Mouse (Mus musculus) cerebellum, adult 2 months (tissue): ENCODE measurements around the gene Ppp6r2. TPM values are rescaled to one million over a fixed set of nuclear protein-coding genes. Genes with fewer than 3 reads are reported as not detected.

Experiments
- DNase-seq, 2 experiments: peaks; one replicate each; pipeline ENCODE4 v3.0.0; 2021
- H3K27ac ChIP-seq: fragments of 200-500 bp; 2 replicates; pipeline ENCODE4 v1.5.1; 2012; ENCODE audit warnings: low read length, control low read depth, inconsistent platforms; ENCODE audit not compliant: insufficient read depth
- H3K27me3 ChIP-seq: fragments of 200-500 bp; 2 replicates; pipeline ENCODE4 v1.6.1; 2012; ENCODE audit warnings: inconsistent platforms, mild to moderate bottlenecking, low read length, moderate library complexity; ENCODE audit not compliant: control insufficient read depth, insufficient read depth
- H3K4me1 ChIP-seq: fragments of 200-500 bp; 2 replicates; pipeline ENCODE4 v1.6.1; 2011; ENCODE audit warnings: low read length; ENCODE audit not compliant: control insufficient read depth, insufficient read depth
- H3K4me3 ChIP-seq: fragments of 200-500 bp; replicated peaks from 2 replicates; pipeline ENCODE3; 2011; ENCODE audit warnings: mild to moderate bottlenecking, low read depth, low read length, control low read depth; ENCODE audit not compliant: insufficient read depth
- CTCF ChIP-seq: fragments of 200-500 bp; IDR thresholded peaks from 2 replicates; pipeline ENCODE4 v1.5.1; 2011; ENCODE audit warnings: low read depth, mild to moderate bottlenecking, control low read depth, low read length, moderate library complexity, borderline replicate concordance; ENCODE audit not compliant: insufficient read depth
- POLR2A ChIP-seq: fragments of 200-500 bp; IDR thresholded peaks from 2 replicates; pipeline ENCODE4 v1.6.1; 2011; ENCODE audit warnings: low read length, control low read depth, borderline replicate concordance; ENCODE audit not compliant: insufficient read depth
- WGBS: fragments of 180-500 bp; shearing (Covaris S2); methylation state at CpG from one replicate; pipeline ENCODE4 v1.1.7; 2018; 5-methylcytosine and 5-hydroxymethylcytosine counted together
- polyA plus RNA-seq: library from polyadenylated mRNA; depleted of rRNA; stranded (reverse); fragments of >200 nt; gene quantifications from 2 replicates; pipeline ENCODE4 v1.2.3, GENCODE M21; 2012

Gene Ppp6r2
- polyA plus RNA-seq, 1 experiment, result 240 TPM

GRCm38 (mm10) chr15:89234052-89234451 is 22.7 kb downstream of the Ppp6r2 start:
- Histone ChIP-seq H3K27ac (peak overlapping the region; percentile 78; the same call in 1 of the 2 replicates), H3K4me3 (no peak overlapping the region), H3K27me3 (no peaks in the 10 kb centered on the region), H3K4me1 (peaks cover 10% of the 10 kb centered on the region; the same call in 1 of the 2 replicates)
- peak in 1 of 2 experiments; percentile 30 for DNase-seq
- WGBS, result 18% methylated on average over 4 of the region's 4 CpGs
- TF ChIP-seq POLR2A, result no peak
- TF ChIP-seq CTCF, result no peak

GRCm38 (mm10) chr15:89239751-89240392 is 28.5 kb downstream of the Ppp6r2 start:
- no peak overlapping the region for H3K4me3 ChIP-seq
- H3K4me1 ChIP-seq, result peaks cover 10% of the 10 kb centered on the region; the same call in 1 of the 2 replicates
- no peak for DNase-seq
- TF ChIP-seq POLR2A, result no peak
- no peak for TF ChIP-seq CTCF
- H3K27me3 ChIP-seq, result no peaks in the 10 kb centered on the region
- WGBS, result 8% methylated on average over 3 of the region's 3 CpGs
- H3K27ac ChIP-seq, result 0 out of 2 replicates have a peak overlapping the region, but pooled peaks have one; percentile 1

- peak in 1 of 2 experiments; percentile 30 for DNase-seq
- H3K27ac ChIP-seq, result no peak overlapping the region
- TF ChIP-seq POLR2A, result no peak
- no peak for TF ChIP-seq CTCF
- H3K4me1 ChIP-seq, result peaks cover 10% of the 10 kb centered on the region; the same call in 1 of the 2 replicates
- H3K4me3 ChIP-seq, result no peak overlapping the region
- H3K27me3 ChIP-seq, result no peaks in the 10 kb centered on the region
- 65% methylated on average over 2 of the region's 2 CpGs for WGBS
Observed at GRCm38 (mm10) chr15:89241025-89241424, 29.7 kb downstream of the Ppp6r2 start.

- TF ChIP-seq POLR2A (no peak), CTCF (no peak)
- no peak overlapping the region for H3K27ac ChIP-seq
- H3K27me3 ChIP-seq, result no peaks in the 10 kb centered on the region
- no peak for DNase-seq
- peaks cover 10% of the 10 kb centered on the region; the same call in 1 of the 2 replicates for H3K4me1 ChIP-seq
- no peak overlapping the region for H3K4me3 ChIP-seq
- 91% methylated on average over 6 of the region's 6 CpGs for WGBS
Observed at GRCm38 (mm10) chr15:89249063-89249462, 37.7 kb downstream of the Ppp6r2 start.

GRCm38 (mm10) chr15:89255330-89255729 is 44.0 kb downstream of the Ppp6r2 start:
- whole genome bisulfite sequencing, result 10% methylated on average over 4 of the region's 4 CpGs
- 0 out of 2 replicates have a peak overlapping the region, but pooled peaks have one; percentile 1 for H3K27ac ChIP-seq
- no peaks in the 10 kb centered on the region for H3K27me3 ChIP-seq
- no peak overlapping the region for H3K4me3 ChIP-seq
- no peak for DNase-seq
- H3K4me1 ChIP-seq, result peaks cover 27% of the 10 kb centered on the region
- no peak for TF ChIP-seq POLR2A
- no peak for TF ChIP-seq CTCF

GRCm38 (mm10) chr15:89258997-89259396 is 47.6 kb downstream of the Ppp6r2 start:
- 20% methylated on average over 5 of the region's 5 CpGs for WGBS
- H3K27ac ChIP-seq, result peak overlapping the region; percentile 35
- no peaks in the 10 kb centered on the region for H3K27me3 ChIP-seq
- DNase-seq, result peak; percentile 79 to 85
- H3K4me1 ChIP-seq, result peaks cover 17% of the 10 kb centered on the region
- no peak overlapping the region for H3K4me3 ChIP-seq
- no peak for TF ChIP-seq POLR2A
- TF ChIP-seq CTCF, result no peak

- no peak overlapping the region for H3K27ac ChIP-seq
- no peak overlapping the region for H3K4me3 ChIP-seq
- DNase-seq, result no peak
- TF ChIP-seq CTCF (no peak), POLR2A (no peak)
- H3K27me3 ChIP-seq, result no peaks in the 10 kb centered on the region
- 82% methylated on average over 5 of the region's 5 CpGs for WGBS
- H3K4me1 ChIP-seq, result no peaks in the 10 kb centered on the region; the same call in none of the 2 replicates
Observed at GRCm38 (mm10) chr15:89264485-89264884, 53.1 kb downstream of the Ppp6r2 start.

GRCm38 (mm10) chr15:89275497-89275896 is 64.1 kb downstream of the Ppp6r2 start:
- no peak overlapping the region for H3K4me3 ChIP-seq
- no peaks in the 10 kb centered on the region for H3K27me3 ChIP-seq
- WGBS, result 51% methylated on average over 3 of the region's 3 CpGs
- no peak for DNase-seq
- 0 out of 2 replicates have a peak overlapping the region, but pooled peaks have one; percentile 46 for H3K27ac ChIP-seq
- no peak for TF ChIP-seq CTCF
- TF ChIP-seq POLR2A, result no peak
- peaks cover 28% of the 10 kb centered on the region for H3K4me1 ChIP-seq

- TF ChIP-seq POLR2A (no peak), CTCF (no peak)
- 74% methylated on average over 4 of the region's 4 CpGs for WGBS
- no peaks in the 10 kb centered on the region for H3K27me3 ChIP-seq
- H3K4me1 ChIP-seq, result peaks cover 28% of the 10 kb centered on the region
- no peak for DNase-seq
- no peak overlapping the region for H3K4me3 ChIP-seq
- no peak overlapping the region for H3K27ac ChIP-seq
Observed at GRCm38 (mm10) chr15:89277366-89277765, 66.0 kb downstream of the Ppp6r2 start.
